Mouse (Mus musculus) ES-E14 (cell line): ENCODE data around the gene Dyrk2. TPM values are rescaled to one million over a fixed set of nuclear protein-coding genes. Genes with fewer than 3 reads are reported as not detected.

Source experiments
- DNase-seq: peaks from one replicate; pipeline ENCODE4 v3.0.0-alpha.2; 2013; ENCODE audit warnings: low read depth, low spot score
- H3K27ac ChIP-seq: 2 replicates; pipeline ENCODE4 v1.5.1; 2012; ENCODE audit warnings: low read depth, mild to moderate bottlenecking, low read length, moderate library complexity, mixed read lengths; ENCODE audit not compliant: poor library complexity, insufficient read depth, severe bottlenecking
- H3K36me3 ChIP-seq: 2 replicates; pipeline ENCODE4 v1.6.1; 2012; ENCODE audit warnings: mild to moderate bottlenecking, low read length, moderate library complexity, mixed read lengths; ENCODE audit not compliant: control insufficient read depth, poor library complexity, insufficient read depth, severe bottlenecking
- H3K4me1 ChIP-seq, 2 experiments: fragments of 150-350 bp in 1 of 2; sonication (generic) in 1 of 2; 2 replicates each; pipeline ENCODE4 v1.6.1; 2012; ENCODE audit warnings: low read length in 2 of 2, mild to moderate bottlenecking in 1 of 2, mixed read lengths in 1 of 2; ENCODE audit not compliant: control insufficient read depth in 2 of 2, insufficient read depth in 2 of 2, poor library complexity in 1 of 2
- H3K4me3 ChIP-seq, 2 experiments: fragments of 150-350 bp in 1 of 2; sonication (generic) in 1 of 2; 2 replicates each; pipeline ENCODE4 v1.5.1; 2012; ENCODE audit warnings: low read length in 2 of 2, low read depth in 1 of 2, mild to moderate bottlenecking in 1 of 2, mixed read lengths in 1 of 2; ENCODE audit not compliant: insufficient read depth in 1 of 2, poor library complexity in 1 of 2, severe bottlenecking in 1 of 2
- H3K9ac ChIP-seq: 2 replicates; pipeline ENCODE4 v1.6.1; 2012; ENCODE audit warnings: low read depth, mild to moderate bottlenecking, low read length, mixed read lengths; ENCODE audit not compliant: poor library complexity, insufficient read depth, severe bottlenecking
- H3K9me3 ChIP-seq: fragments of 150-350 bp; sonication (generic); 2 replicates; pipeline ENCODE4 v1.6.1; 2012; ENCODE audit warnings: low read depth, mild to moderate bottlenecking, low read length; ENCODE audit not compliant: control insufficient read depth, insufficient read depth
- CHD2 ChIP-seq: IDR thresholded peaks from 2 replicates; pipeline ENCODE4 v1.6.1; 2014; ENCODE audit warnings: mild to moderate bottlenecking, low read depth, low read length, inconsistent platforms
- HCFC1 ChIP-seq: IDR thresholded peaks from 2 replicates; pipeline ENCODE4 v1.6.1; 2012; ENCODE audit warnings: low read length, inconsistent platforms, borderline replicate concordance; ENCODE audit not compliant: insufficient read depth
- MAFK ChIP-seq: IDR thresholded peaks from 2 replicates; pipeline ENCODE4 v1.6.1; 2014; ENCODE audit warnings: mild to moderate bottlenecking, low read depth, low read length, inconsistent platforms; ENCODE audit not compliant: insufficient read depth
- ZC3H11A ChIP-seq: IDR thresholded peaks from 2 replicates; pipeline ENCODE4 v1.6.1; 2012; ENCODE audit warnings: low read depth, mild to moderate bottlenecking, inconsistent platforms, low read length, borderline replicate concordance
- ZNF384 ChIP-seq: IDR thresholded peaks from 2 replicates; pipeline ENCODE4 v1.6.1; 2012; ENCODE audit warnings: low read depth, low read length, inconsistent platforms
- in situ Hi-C, 2 experiments: fragments of 600-800 bp; cut with MboI; formaldehyde crosslinking; loops; one replicate each; pipeline ENCODE4 v1.15.1; 2025; ENCODE audit warnings: low sequenced_read_pairs in 2 of 2, inconsistent platforms in 1 of 2; ENCODE audit not compliant: unreplicated experiment in 2 of 2
- total RNA-seq: library from RNA; depleted of rRNA; stranded (reverse); fragments of 300-350 nt; gene quantifications from 2 replicates; pipeline ENCODE4 v1.2.3, GENCODE M21; 2012

Dyrk2 gene
- total RNA-seq, 1 experiment, result 12.1 TPM

- in situ Hi-C loops, result no loop called here
- DNase-seq, result no peak
- no peak overlapping the region for H3K27ac ChIP-seq
- no peak for TF ChIP-seq ZNF384
- no peak for TF ChIP-seq CHD2
- no peak for TF ChIP-seq HCFC1
- no peak for TF ChIP-seq MAFK
- no peak for TF ChIP-seq ZC3H11A
- H3K36me3 ChIP-seq, result no peaks in the 10 kb centered on the region
- no peak overlapping the region for H3K4me3 ChIP-seq
- H3K9me3 ChIP-seq, result no peaks in the 10 kb centered on the region
- no peaks in the 10 kb centered on the region for H3K4me1 ChIP-seq
- no peak overlapping the region for H3K9ac ChIP-seq
Measured at GRCm38 (mm10) chr10:118882258-118882885, 12.4 kb upstream of the Dyrk2 start.

- Histone ChIP-seq H3K4me1 (no peaks in the 10 kb centered on the region), H3K36me3 (no peaks in the 10 kb centered on the region), H3K4me3 (no peak overlapping the region), H3K27ac (no peak overlapping the region), H3K9me3 (no peaks in the 10 kb centered on the region), H3K9ac (no peak overlapping the region)
- in situ Hi-C loops, result no loop called here
- no peak for DNase-seq
- no peak for TF ChIP-seq HCFC1
- TF ChIP-seq ZC3H11A, result no peak
- no peak for TF ChIP-seq CHD2
- TF ChIP-seq ZNF384, result no peak
- TF ChIP-seq MAFK, result no peak
Measured at GRCm38 (mm10) chr10:118880776-118881175, 10.8 kb upstream of the Dyrk2 start.

GRCm38 (mm10) chr10:118872196-118872595 is 2.2 kb upstream of the Dyrk2 start:
- no peak overlapping the region for H3K27ac ChIP-seq
- H3K36me3 ChIP-seq, result no peaks in the 10 kb centered on the region
- H3K9me3 ChIP-seq, result no peaks in the 10 kb centered on the region
- H3K4me1 ChIP-seq, result peaks cover 1 to 6% of the 10 kb centered on the region in 2 experiments; a peak in 1 of 4 replicates
- in situ Hi-C loops, result no loop called here
- TF ChIP-seq MAFK, result no peak
- TF ChIP-seq HCFC1, result no peak
- TF ChIP-seq ZC3H11A, result no peak
- no peak for TF ChIP-seq ZNF384
- TF ChIP-seq CHD2, result no peak
- H3K9ac ChIP-seq, result no peak overlapping the region
- no peak for DNase-seq
- no peak overlapping the region for H3K4me3 ChIP-seq

GRCm38 (mm10) chr10:118869591-118870001 is 413 bp downstream of the Dyrk2 start:
- Histone ChIP-seq H3K9me3 (no peaks in the 10 kb centered on the region), H3K27ac (no peak overlapping the region), H3K36me3 (no peaks in the 10 kb centered on the region; the same call in 1 of the 2 replicates), H3K9ac (peak overlapping the region; percentile 41; the same call in 1 of the 2 replicates), H3K4me3 (peak overlapping the region; percentile 84 to 93), H3K4me1 (peaks cover 1 to 6% of the 10 kb centered on the region in 2 experiments; a peak in 1 of 4 replicates)
- in situ Hi-C loops, result no loop called here
- DNase-seq, result peak; percentile 63
- TF ChIP-seq HCFC1 (no peak), CHD2 (no peak), ZC3H11A (no peak), ZNF384 (no peak), MAFK (no peak)
